Mouse (Mus musculus): Measurements from ENCODE around the gene Fbln2. TPM values are rescaled to one million over a fixed set of nuclear protein-coding genes. Genes with fewer than 3 reads are reported as not detected.

The Fbln2 gene
- polyA plus RNA-seq, 1 experiment from 2014 or later: 8.5 TPM

DNA sequence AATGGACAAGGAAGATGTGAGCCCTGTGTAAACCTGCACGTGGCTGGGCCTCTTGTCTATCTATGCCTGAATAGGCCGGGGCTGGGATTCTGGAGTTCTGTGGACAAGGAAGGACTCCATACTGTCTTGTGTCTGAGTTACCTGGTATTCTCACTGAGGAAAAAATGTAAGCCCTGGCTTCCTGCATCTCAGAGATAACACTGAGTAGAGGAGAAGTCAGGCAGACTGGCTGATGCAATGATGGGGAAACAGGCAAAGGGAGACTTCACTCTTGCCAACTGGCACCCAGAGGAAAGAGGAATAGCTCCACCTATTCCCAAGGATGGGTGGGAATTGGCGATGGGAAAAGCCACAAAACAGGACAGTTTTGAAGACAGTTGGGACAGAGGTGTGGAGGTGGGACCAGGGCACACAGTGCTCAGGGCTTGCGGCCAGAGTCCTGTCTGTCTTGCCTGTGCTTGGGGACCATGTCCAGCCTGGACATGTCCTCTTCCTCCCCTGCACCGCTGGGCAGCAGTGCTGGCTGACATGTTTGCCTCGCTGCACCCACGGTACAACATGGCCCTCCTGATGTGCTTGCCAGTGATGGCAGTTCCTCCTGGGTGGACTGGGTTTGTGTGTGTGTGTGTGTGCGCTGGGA lies 48.2 kb downstream of the Fbln2 start:
- Histone ChIP-seq H3K27me3 (no peaks in the 10 kb centered on the region), H3K27ac (no peak overlapping the region), H3K9me3 (replicated peaks) (no peaks in the 10 kb centered on the region), H3K4me2 (no peak overlapping the region), H3K4me1 (peaks cover 8% of the 10 kb centered on the region), H3K9ac (no peak overlapping the region), H3K36me3 (ENCODE audit: poor library complexity, severe bottlenecking) (no peaks in the 10 kb centered on the region), H3K4me3 (no peak overlapping the region)
- no peak for ATAC-seq
- 82% methylated on average over 8 of the region's 8 CpGs for WGBS

DNA sequence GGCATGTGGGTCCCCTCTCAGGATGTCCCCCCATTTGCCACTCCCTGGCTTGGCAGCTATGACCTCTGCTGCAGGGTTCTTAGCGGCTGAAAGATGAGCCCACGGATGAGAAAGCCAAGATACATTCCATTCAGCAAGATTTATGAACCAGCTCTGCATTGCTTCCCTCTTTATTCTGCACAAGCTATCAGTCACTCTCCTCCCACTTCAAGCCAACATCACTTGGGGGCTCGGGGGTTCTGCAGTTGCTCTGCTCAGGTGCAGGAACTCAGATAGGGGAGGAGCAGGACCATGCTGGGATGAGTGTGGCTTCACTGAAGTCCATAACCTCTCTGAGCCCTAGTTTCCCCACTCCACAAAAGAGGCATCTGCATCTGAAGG lies 48.7 kb downstream of the Fbln2 start:
- Histone ChIP-seq H3K27me3 (no peaks in the 10 kb centered on the region), H3K4me1 (peaks cover 13% of the 10 kb centered on the region), H3K9ac (no peak overlapping the region), H3K27ac (no peak overlapping the region), H3K4me2 (no peak overlapping the region), H3K9me3 (replicated peaks) (no peaks in the 10 kb centered on the region), H3K4me3 (no peak overlapping the region), H3K36me3 (ENCODE audit: poor library complexity, severe bottlenecking) (no peaks in the 10 kb centered on the region)
- WGBS: 52% methylated on average over 3 of the region's 3 CpGs
- ATAC-seq: no peak

- Histone ChIP-seq H3K4me1 (peaks cover 18% of the 10 kb centered on the region), H3K27ac (no peak overlapping the region), H3K9me3 (replicated peaks) (no peaks in the 10 kb centered on the region), H3K36me3 (ENCODE audit: poor library complexity, severe bottlenecking) (no peaks in the 10 kb centered on the region), H3K4me3 (no peak overlapping the region), H3K27me3 (no peaks in the 10 kb centered on the region), H3K4me2 (no peak overlapping the region), H3K9ac (no peak overlapping the region)
- ATAC-seq: no peak
- 66% methylated on average over 12 of the region's 12 CpGs for WGBS
These were observed 53.4 kb downstream of the Fbln2 start for GRCm38 (mm10) chr6:91265616-91266015.

- no peak overlapping the region for H3K4me2 ChIP-seq
- H3K4me3 ChIP-seq: no peak overlapping the region
- no peaks in the 10 kb centered on the region for H3K9me3 ChIP-seq (replicated peaks)
- H3K27ac ChIP-seq: no peak overlapping the region
- no peaks in the 10 kb centered on the region for H3K27me3 ChIP-seq
- H3K4me1 ChIP-seq: peaks cover 11% of the 10 kb centered on the region
- H3K36me3 ChIP-seq (ENCODE audit: poor library complexity, severe bottlenecking): no peaks in the 10 kb centered on the region
- ATAC-seq: no peak
- no peak overlapping the region for H3K9ac ChIP-seq
- 79% methylated on average over 1 of the region's 1 CpGs for WGBS
These were observed 54.4 kb downstream of the Fbln2 start for GRCm38 (mm10) chr6:91266647-91267046.

- H3K4me1 ChIP-seq: peaks cover 11% of the 10 kb centered on the region
- H3K27ac ChIP-seq: no peak overlapping the region
- 57% methylated on average over 9 of the region's 9 CpGs for WGBS
- no peak overlapping the region for H3K4me3 ChIP-seq
- H3K9me3 ChIP-seq (replicated peaks): no peaks in the 10 kb centered on the region
- no peak overlapping the region for H3K4me2 ChIP-seq
- H3K9ac ChIP-seq: no peak overlapping the region
- no peaks in the 10 kb centered on the region for H3K36me3 ChIP-seq (ENCODE audit: poor library complexity, severe bottlenecking)
- ATAC-seq: peak; percentile 54; the same call in 1 of the 2 replicates
- no peaks in the 10 kb centered on the region for H3K27me3 ChIP-seq
These were observed 56.1 kb downstream of the Fbln2 start for GRCm38 (mm10) chr6:91268318-91268717.

DNA sequence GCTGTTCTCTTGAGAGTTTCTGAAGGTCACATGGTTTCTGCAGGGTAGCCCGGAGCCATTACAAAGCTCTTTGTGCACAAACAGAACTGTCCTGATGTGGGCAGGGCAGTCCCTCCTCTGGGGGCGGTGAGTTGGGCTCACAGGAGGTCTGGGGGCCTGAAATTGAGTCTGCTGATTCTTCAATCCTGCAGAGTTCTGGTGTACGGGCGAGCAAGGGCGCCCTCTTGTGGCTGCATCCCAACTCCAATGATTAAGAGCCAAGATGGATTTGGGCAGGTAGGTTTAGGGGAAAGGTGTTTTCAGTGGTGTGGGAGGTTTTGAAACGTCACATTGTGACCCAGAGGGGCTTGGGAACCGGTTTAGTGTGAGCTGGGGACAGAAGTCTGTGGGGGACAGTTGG lies 65.3 kb downstream of the Fbln2 start:
- Histone ChIP-seq H3K9ac (no peak overlapping the region), H3K9me3 (replicated peaks) (no peaks in the 10 kb centered on the region), H3K4me2 (no peak overlapping the region), H3K27me3 (no peaks in the 10 kb centered on the region), H3K36me3 (ENCODE audit: poor library complexity, severe bottlenecking) (no peaks in the 10 kb centered on the region), H3K27ac (no peak overlapping the region), H3K4me1 (peaks cover 15% of the 10 kb centered on the region), H3K4me3 (no peak overlapping the region)
- WGBS: under 1% methylated on average over 7 of the region's 7 CpGs
- ATAC-seq: 0 out of 2 replicates have a peak, but pooled peaks have one; percentile 17

GRCm38 (mm10) chr6:91278302-91278701 lies 66.0 kb downstream of the Fbln2 start:
- peaks cover 15% of the 10 kb centered on the region for H3K4me1 ChIP-seq
- ATAC-seq: no peak

GRCm38 (mm10) chr6:91279477-91279876 lies 67.2 kb downstream of the Fbln2 start:
- peaks cover 21% of the 10 kb centered on the region for H3K4me1 ChIP-seq
- H3K27me3 ChIP-seq: no peaks in the 10 kb centered on the region
- no peak for ATAC-seq
- no peak overlapping the region for H3K4me2 ChIP-seq
- no peak overlapping the region for H3K4me3 ChIP-seq
- no peaks in the 10 kb centered on the region for H3K36me3 ChIP-seq (ENCODE audit: poor library complexity, severe bottlenecking)
- no peaks in the 10 kb centered on the region for H3K9me3 ChIP-seq (replicated peaks)
- WGBS: 40% methylated on average over 4 of the region's 4 CpGs
- H3K9ac ChIP-seq: no peak overlapping the region
- no peak overlapping the region for H3K27ac ChIP-seq

More at GRCm38 (mm10) chr6:91278302-91278701, 66.0 kb downstream of the Fbln2 start:
- Histone ChIP-seq H3K4me3 (no peak overlapping the region), H3K27me3 (no peaks in the 10 kb centered on the region), H3K36me3 (ENCODE audit: poor library complexity, severe bottlenecking) (no peaks in the 10 kb centered on the region), H3K9me3 (replicated peaks) (no peaks in the 10 kb centered on the region), H3K27ac (no peak overlapping the region), H3K4me2 (no peak overlapping the region), H3K9ac (0 out of 2 replicates have a peak overlapping the region, but pooled peaks have one; percentile 12)
- WGBS: 27% methylated on average over 1 of the region's 1 CpGs

- Histone ChIP-seq H3K27ac (no peak overlapping the region), H3K9ac (no peak overlapping the region), H3K4me2 (no peak overlapping the region), H3K4me1 (peaks cover 38% of the 10 kb centered on the region), H3K36me3 (ENCODE audit: poor library complexity, severe bottlenecking) (no peaks in the 10 kb centered on the region), H3K4me3 (no peak overlapping the region), H3K27me3 (peaks cover 3% of the 10 kb centered on the region; the same call in 1 of the 2 replicates), H3K9me3 (replicated peaks) (no peaks in the 10 kb centered on the region)
- WGBS: 4% methylated on average over 6 of the region's 6 CpGs
- peak; percentile 22 for ATAC-seq
These were observed 69.0 kb downstream of the Fbln2 start for GRCm38 (mm10) chr6:91281206-91281605.

DNA sequence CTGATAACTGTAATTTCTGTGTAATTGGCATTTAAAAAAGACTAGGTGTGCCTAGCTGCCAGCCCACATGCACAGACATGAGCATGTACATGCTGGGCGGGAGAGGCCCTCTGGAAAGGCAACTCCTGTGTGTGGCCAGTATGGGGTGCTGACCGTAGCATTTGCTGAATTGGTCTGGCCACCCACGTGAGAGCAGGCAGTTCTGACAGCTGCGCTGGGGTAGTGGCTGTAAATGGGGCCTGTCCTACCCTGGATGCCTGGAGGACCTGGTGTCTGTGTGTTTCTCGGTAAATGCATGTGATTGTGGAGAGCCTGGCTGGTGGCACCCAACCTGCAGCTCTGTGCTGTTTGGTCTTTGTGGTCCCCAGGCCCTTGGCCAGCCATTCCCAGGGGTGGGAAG lies 69.5 kb downstream of the Fbln2 start:
- Histone ChIP-seq H3K36me3 (ENCODE audit: poor library complexity, severe bottlenecking) (no peaks in the 10 kb centered on the region), H3K4me3 (no peak overlapping the region), H3K4me2 (no peak overlapping the region), H3K27ac (no peak overlapping the region), H3K9ac (no peak overlapping the region), H3K27me3 (peaks cover 6% of the 10 kb centered on the region; the same call in 1 of the 2 replicates), H3K4me1 (peaks cover 43% of the 10 kb centered on the region), H3K9me3 (replicated peaks) (no peaks in the 10 kb centered on the region)
- no peak for ATAC-seq
- 47% methylated on average over 5 of the region's 5 CpGs for WGBS

- H3K27ac ChIP-seq: no peak overlapping the region
- WGBS: 77% methylated on average over 7 of the region's 7 CpGs
- no peak overlapping the region for H3K9ac ChIP-seq
- peaks cover 48% of the 10 kb centered on the region for H3K4me1 ChIP-seq
- H3K27me3 ChIP-seq: peaks cover 6% of the 10 kb centered on the region; the same call in 1 of the 2 replicates
- H3K9me3 ChIP-seq (replicated peaks): no peaks in the 10 kb centered on the region
- no peak for ATAC-seq
- no peak overlapping the region for H3K4me2 ChIP-seq
- H3K4me3 ChIP-seq: no peak overlapping the region
- no peaks in the 10 kb centered on the region for H3K36me3 ChIP-seq (ENCODE audit: poor library complexity, severe bottlenecking)
These were observed 70.8 kb downstream of the Fbln2 start for GRCm38 (mm10) chr6:91283031-91283430.

GRCm38 (mm10) chr6:91284521-91285449 lies 72.5 kb downstream of the Fbln2 start:
- 2% methylated on average over 34 of the region's 35 CpGs for WGBS
- peaks cover 6% of the 10 kb centered on the region; the same call in 1 of the 2 replicates for H3K27me3 ChIP-seq
- H3K4me3 ChIP-seq: peak overlapping the region; percentile 36
- peak overlapping the region; percentile 85 for H3K27ac ChIP-seq
- H3K4me2 ChIP-seq: peak overlapping the region; percentile 76
- peak; percentile 75 for ATAC-seq
- no peaks in the 10 kb centered on the region for H3K36me3 ChIP-seq (ENCODE audit: poor library complexity, severe bottlenecking)
- no peaks in the 10 kb centered on the region for H3K9me3 ChIP-seq (replicated peaks)
- H3K4me1 ChIP-seq: peaks cover 47% of the 10 kb centered on the region
- peak overlapping the region; percentile 65 for H3K9ac ChIP-seq
